In the genomic region with DNA sequence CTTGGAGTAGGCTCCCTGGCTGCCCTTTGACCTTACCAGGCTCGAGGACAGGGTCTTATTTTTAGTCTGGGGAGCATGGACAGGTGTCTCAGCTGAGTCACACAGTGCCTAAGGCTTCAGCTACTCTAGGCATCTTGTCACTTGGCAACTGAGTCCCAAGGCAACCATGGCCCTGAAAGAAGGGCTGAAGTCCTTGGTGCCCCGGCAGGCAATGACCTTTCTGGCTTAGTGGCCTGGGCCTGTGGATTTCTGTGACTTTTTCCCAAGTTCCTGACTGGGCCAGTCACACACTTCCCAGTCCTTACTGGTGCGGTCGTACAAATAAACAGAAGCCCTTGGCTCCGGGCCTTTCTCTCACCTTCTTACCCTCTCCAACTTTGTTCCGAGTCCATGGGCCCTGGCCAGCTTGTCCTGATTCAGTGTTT, we compare ENCODE assay signal across 8 mouse cellular contexts. TPM values are rescaled to one million over a fixed set of nuclear protein-coding genes. Genes with fewer than 3 reads are reported as not detected.
DNase-seq lines count a peak whose midpoint lies in the region; ATAC-seq and TF ChIP-seq lines count a peak whose summit lies in the region.

No protein-coding gene starts in this region.

- peaks cover 7% of the 10 kb centered on the region; the same call in 1 of the 2 replicates for H3K4me1 ChIP-seq in bone marrow, adult 2 months (ENCODE audit: control insufficient read depth, insufficient read depth, low read length)
- peaks cover 35% of the 10 kb centered on the region for H3K4me1 ChIP-seq in hindbrain, embryonic 10.5 days (replicated peaks)
- H3K4me1 ChIP-seq in liver, embryonic 16.5 days (ENCODE audit: control insufficient read depth, low read depth, low read length): peaks cover 31% of the 10 kb centered on the region

- ATAC-seq in liver, embryonic 16.5 days (ENCODE audit: low read depth): no peak

- peak overlapping the region; percentile 89 for H3K4me2 ChIP-seq in liver, embryonic 16.5 days (ENCODE audit: low read depth, low read length)

- no peak for TF ChIP-seq CTCF in bone marrow, adult 2 months (IDR thresholded peaks at IDR 0.05; ENCODE audit: control insufficient read depth, insufficient read depth, low read length)

- DNase-seq in heart, adult 18-20 months: peak; percentile 43 to 49
- DNase-seq in heart, adult 8-10 months (ENCODE audit: low spot score): no peak
- no peak for DNase-seq in hindbrain, embryonic 10.5 days (ENCODE audit: low spot score)
- DNase-seq in embryo, embryonic 10.5 days (ENCODE audit: low spot score): no peak
- DNase-seq in urinary bladder, adult 18-20 months (ENCODE audit: low spot score in 2 of 2): no peak
- no peak for DNase-seq in layer of hippocampus, adult 9-10 months (ENCODE audit: low spot score)

- H3K9ac ChIP-seq in liver, embryonic 16.5 days (ENCODE audit: low read depth, low read length): no peak overlapping the region

- no peak overlapping the region for H3K4me3 ChIP-seq in bone marrow, adult 2 months (replicated peaks; ENCODE audit: control insufficient read depth, low read depth, low read length)
- H3K4me3 ChIP-seq in hindbrain, embryonic 10.5 days: peak overlapping the region; percentile 75
- peak overlapping the region; percentile 86 for H3K4me3 ChIP-seq in liver, embryonic 16.5 days (ENCODE audit: low read depth, low read length)

- TF ChIP-seq POLR2A in bone marrow, adult 2 months (IDR thresholded peaks at IDR 0.05; ENCODE audit: borderline replicate concordance, control insufficient read depth, low read depth, low read length): no peak

- peaks cover 50% of the 10 kb centered on the region for H3K36me3 ChIP-seq in hindbrain, embryonic 10.5 days
- peaks cover 1% of the 10 kb centered on the region; the same call in 1 of the 2 replicates for H3K36me3 ChIP-seq in liver, embryonic 16.5 days (ENCODE audit: control insufficient read depth, insufficient read depth)

- no peaks in the 10 kb centered on the region for H3K27me3 ChIP-seq in hindbrain, embryonic 10.5 days (ENCODE audit: insufficient read depth, poor library complexity, severe bottlenecking)
- no peaks in the 10 kb centered on the region for H3K27me3 ChIP-seq in liver, embryonic 16.5 days (ENCODE audit: control insufficient read depth, insufficient read depth, low read depth, low read length)

- no peaks in the 10 kb centered on the region for H3K9me3 ChIP-seq in hindbrain, embryonic 10.5 days
- H3K9me3 ChIP-seq in liver, embryonic 16.5 days (replicated peaks; ENCODE audit: control insufficient read depth, low read length): no peaks in the 10 kb centered on the region

- 79% methylated on average over 6 of the region's 6 CpGs for WGBS in bone marrow, adult 2 months
- 76% methylated on average over 6 of the region's 6 CpGs for WGBS in hindbrain, embryonic 10.5 days
- 70% methylated on average over 6 of the region's 6 CpGs for WGBS in liver, embryonic 16.5 days (ENCODE audit: insufficient replicate concordance)

- 0 out of 2 replicates have a peak overlapping the region, but pooled peaks have one; percentile 9 for H3K27ac ChIP-seq in bone marrow, adult 2 months (ENCODE audit: control insufficient read depth, insufficient read depth, low read depth, low read length, poor library complexity)
- peak overlapping the region; percentile 90; the same call in 1 of the 2 replicates for H3K27ac ChIP-seq in hindbrain, embryonic 10.5 days
- no peak overlapping the region for H3K27ac ChIP-seq in liver, embryonic 16.5 days (ENCODE audit: low read length)

RNA-seq across cellular contexts. Expression of a gene that starts 1.0 kb away (rescaled TPM):
- 10 to 100 TPM; 30.5 to 34.2 TPM for total RNA-seq in heart, adult 18-20 months (2021)
- total RNA-seq in heart, adult 8-10 months (2022): 10 to 100 TPM; 37.3 to 51.5 (median 39.8) TPM
- polyA plus RNA-seq in bone marrow, adult 2 months (2011; ENCODE audit: insufficient read depth, insufficient read length, low replicate concordance, missing spikeins): 4.1 and 11.7 TPM in 2 replicates
- 14.8 and 16.9 TPM in 2 replicates for polyA plus RNA-seq in hindbrain, embryonic 10.5 days (2016; fragmentation: Nextera tagmentation; extraction: Ambion mirVana)
- polyA plus RNA-seq in liver, embryonic 16.5 days (2015; fragmentation: Nextera tagmentation; extraction: Ambion mirVana): 2.2 and 2.3 TPM in 2 replicates

RNA-seq across cellular contexts. Expression of a gene that starts 2.2 kb away (rescaled TPM):
- total RNA-seq in heart, adult 18-20 months (2021): 100 to 1,000 TPM; 124 to 129 TPM
- total RNA-seq in heart, adult 8-10 months (2022): 100 to 1,000 TPM; 124 to 147 (median 134) TPM
- polyA plus RNA-seq in bone marrow, adult 2 months (2011; ENCODE audit: insufficient read depth, insufficient read length, low replicate concordance, missing spikeins): 39.0 and 41.0 TPM in 2 replicates
- polyA plus RNA-seq in hindbrain, embryonic 10.5 days (2016; fragmentation: Nextera tagmentation; extraction: Ambion mirVana): 80.0 and 81.7 TPM in 2 replicates
- polyA plus RNA-seq in liver, embryonic 16.5 days (2015; fragmentation: Nextera tagmentation; extraction: Ambion mirVana): 28.0 and 29.7 TPM in 2 replicates

RNA-seq across cellular contexts. Expression of a gene that starts 29.7 kb away (rescaled TPM):
- total RNA-seq in heart, adult 18-20 months (2021): 10 to 100 TPM; 10.4 to 10.8 TPM
- total RNA-seq in heart, adult 8-10 months (2022): 10 to 100 TPM; 11.0 to 14.5 (median 11.9) TPM
- 11.1 and 11.2 TPM in 2 replicates for polyA plus RNA-seq in bone marrow, adult 2 months (2011; ENCODE audit: insufficient read depth, insufficient read length, low replicate concordance, missing spikeins)
- polyA plus RNA-seq in hindbrain, embryonic 10.5 days (2016; fragmentation: Nextera tagmentation; extraction: Ambion mirVana): 144 and 152 TPM in 2 replicates
- polyA plus RNA-seq in liver, embryonic 16.5 days (2015; fragmentation: Nextera tagmentation; extraction: Ambion mirVana): 14.5 and 14.7 TPM in 2 replicates

RNA-seq across cellular contexts. Expression of a gene that starts 47.9 kb away (rescaled TPM):
- 1 to 10 TPM; 3.8 to 4.4 TPM for total RNA-seq in heart, adult 18-20 months (2021)
- 1 to 10 TPM; 3.9 to 6.1 (median 4.8) TPM for total RNA-seq in heart, adult 8-10 months (2022)
- polyA plus RNA-seq in bone marrow, adult 2 months (2011; ENCODE audit: insufficient read depth, insufficient read length, low replicate concordance, missing spikeins): 4.3 and 8.1 TPM in 2 replicates
- 17.8 and 24.3 TPM in 2 replicates for polyA plus RNA-seq in hindbrain, embryonic 10.5 days (2016; fragmentation: Nextera tagmentation; extraction: Ambion mirVana)
- polyA plus RNA-seq in liver, embryonic 16.5 days (2015; fragmentation: Nextera tagmentation; extraction: Ambion mirVana): 5.5 and 6.2 TPM in 2 replicates

RNA-seq across cellular contexts. Expression of a gene that starts 48.1 kb away (rescaled TPM):
- total RNA-seq in heart, adult 18-20 months (2021): 10 to 100 TPM; 15.2 to 16.8 TPM
- 10 to 100 TPM; 14.0 to 18.0 (median 15.8) TPM for total RNA-seq in heart, adult 8-10 months (2022)
- polyA plus RNA-seq in bone marrow, adult 2 months (2011; ENCODE audit: insufficient read depth, insufficient read length, low replicate concordance, missing spikeins): 2.9 and 11.1 TPM in 2 replicates
- 6.9 and 8.4 TPM in 2 replicates for polyA plus RNA-seq in hindbrain, embryonic 10.5 days (2016; fragmentation: Nextera tagmentation; extraction: Ambion mirVana)
- 3.3 and 3.6 TPM in 2 replicates for polyA plus RNA-seq in liver, embryonic 16.5 days (2015; fragmentation: Nextera tagmentation; extraction: Ambion mirVana)

Comparison
In these comparisons a context has a peak if more than half of its experiments do, and no peak if none do; other contexts are left out.
1. DNase-seq: peak in heart, adult 18-20 months (2 of 2); none in heart, adult 8-10 months (single experiment), hindbrain, embryonic 10.5 days (single experiment), embryo, embryonic 10.5 days (single experiment), urinary bladder, adult 18-20 months (0 of 2) and layer of hippocampus, adult 9-10 months (single experiment).